Mouse (Mus musculus): ENCODE results near the gene Ccdc85b. TPM values are rescaled to one million over a fixed set of nuclear protein-coding genes. Genes with fewer than 3 reads are reported as not detected.

Ccdc85b gene
- polyA plus RNA-seq, 1 experiment from 2014 or later, result 11.7 TPM

- ATAC-seq (replicated peaks), result peak; percentile 75
- H3K4me2 ChIP-seq, result peak overlapping the region; percentile 83
- H3K9me3 ChIP-seq, result no peaks in the 10 kb centered on the region
- peak overlapping the region; percentile 39 for H3K9ac ChIP-seq
- H3K36me3 ChIP-seq (replicated peaks), result peaks cover 15% of the 10 kb centered on the region
- H3K27me3 ChIP-seq (replicated peaks), result no peaks in the 10 kb centered on the region
- H3K4me1 ChIP-seq, result peaks cover 52% of the 10 kb centered on the region
- H3K27ac ChIP-seq, result peak overlapping the region; percentile 96
- WGBS, result under 1% methylated on average over 26 of the region's 26 CpGs
- peak overlapping the region; percentile 62 for H3K4me3 ChIP-seq
Observed at GRCm38 (mm10) chr19:5488878-5489571, 31.3 kb upstream of the Ccdc85b start.

DNA sequence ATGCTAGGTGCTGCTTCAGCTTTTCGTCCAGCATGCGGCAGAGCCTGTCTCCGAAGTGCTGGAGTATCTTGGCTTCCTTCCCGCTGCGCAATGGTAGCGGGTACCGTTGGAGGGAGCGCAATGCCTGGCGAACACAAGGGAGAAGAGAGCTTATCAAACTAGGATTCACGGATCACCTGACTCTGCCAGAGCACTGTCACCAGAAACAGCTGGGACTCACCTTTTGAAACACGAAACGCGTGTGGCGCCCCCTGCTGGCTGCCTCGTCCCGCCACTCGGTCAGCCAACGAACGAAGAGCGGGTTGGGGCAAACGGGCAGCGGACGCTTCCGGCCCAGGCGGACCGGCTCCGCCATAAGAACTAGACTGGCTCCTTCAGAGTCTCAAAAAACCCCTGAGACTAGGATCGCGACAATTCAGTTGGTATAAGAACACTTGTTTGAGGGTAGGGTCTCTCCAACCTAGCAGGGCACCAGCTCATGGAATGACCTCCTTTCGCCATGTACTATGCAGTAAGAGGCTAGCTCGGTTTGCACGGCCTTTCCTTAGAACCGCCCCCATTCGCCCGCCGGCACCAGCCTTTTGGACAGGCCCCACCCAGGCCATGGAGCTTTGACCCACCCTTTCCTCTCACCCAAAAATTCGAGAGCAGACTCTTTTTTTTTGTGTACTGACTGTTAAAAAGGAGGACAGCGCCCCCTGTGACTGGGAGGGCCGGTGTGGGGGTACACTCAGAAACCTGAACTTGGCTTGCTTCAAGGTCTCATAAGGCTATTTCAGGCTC is 30.3 kb upstream of the Ccdc85b start, which contains the start of gene Mus81:
Gene Mus81 (minus strand): TSS at position 635 of the 783 bp plus-strand sequence.
- Histone ChIP-seq H3K9me3 (no peaks in the 10 kb centered on the region), H3K4me3 (peak within 1 kb of the TSS; percentile 62), H3K4me2 (peak within 1 kb of the TSS; percentile 83), H3K4me1 (peaks cover 49% of the 10 kb centered on the region), H3K9ac (peak within 1 kb of the TSS; percentile 66), H3K36me3 (replicated peaks) (peaks cover 10% of the 10 kb centered on the region), H3K27me3 (replicated peaks) (no peaks in the 10 kb centered on the region), H3K27ac (peak within 1 kb of the TSS; percentile 96)
- ATAC-seq (replicated peaks), result peak; percentile 58
- under 1% methylated on average over 39 of the region's 39 CpGs for whole genome bisulfite sequencing

- Histone ChIP-seq H3K4me3 (0 out of 2 replicates have a peak overlapping the region, but pooled peaks have one; percentile 62), H3K4me1 (peaks cover 37% of the 10 kb centered on the region)
- 87% methylated on average over 4 of the region's 4 CpGs for whole genome bisulfite sequencing
Observed at GRCm38 (mm10) chr19:5486771-5487170, 29.1 kb upstream of the Ccdc85b start.

DNA sequence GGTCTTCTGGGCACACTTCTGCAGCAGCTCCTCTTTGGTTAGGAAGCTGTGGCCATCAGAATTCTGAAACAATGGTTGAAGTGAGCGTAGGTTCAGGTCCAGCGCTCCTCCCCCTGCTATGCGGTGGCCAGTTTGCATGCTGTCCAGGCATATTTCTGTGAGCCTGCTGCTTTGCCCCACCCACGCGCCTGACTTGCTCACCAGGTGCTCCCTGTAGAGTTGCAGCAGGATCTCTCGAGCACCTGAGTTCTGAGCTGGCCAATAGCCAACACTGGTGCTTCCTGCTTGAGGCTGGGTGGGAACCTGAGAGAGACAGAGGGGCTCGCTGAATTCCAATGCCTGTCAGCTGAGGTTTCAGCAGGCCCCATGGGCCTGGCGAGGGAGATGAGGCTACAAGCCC is 28.6 kb upstream of the Ccdc85b start:
- H3K4me1 ChIP-seq, result peaks cover 32% of the 10 kb centered on the region
- H3K9ac ChIP-seq, result no peak overlapping the region
- H3K4me2 ChIP-seq, result no peak overlapping the region
- H3K27me3 ChIP-seq (replicated peaks), result no peaks in the 10 kb centered on the region
- 94% methylated on average over 8 of the region's 8 CpGs for whole genome bisulfite sequencing
- ATAC-seq (replicated peaks), result no peak
- H3K27ac ChIP-seq, result no peak overlapping the region
- no peak overlapping the region for H3K4me3 ChIP-seq
- H3K36me3 ChIP-seq (replicated peaks), result peaks cover 13% of the 10 kb centered on the region; the same call in 1 of the 2 replicates
- H3K9me3 ChIP-seq, result no peaks in the 10 kb centered on the region

More at GRCm38 (mm10) chr19:5486771-5487170, 29.1 kb upstream of the Ccdc85b start:
- Histone ChIP-seq H3K36me3 (replicated peaks) (peaks cover 13% of the 10 kb centered on the region; the same call in 1 of the 2 replicates), H3K27ac (peak overlapping the region; percentile 96; the same call in 1 of the 2 replicates), H3K4me2 (peak overlapping the region; percentile 83), H3K27me3 (replicated peaks) (no peaks in the 10 kb centered on the region), H3K9ac (no peak overlapping the region), H3K9me3 (no peaks in the 10 kb centered on the region)
- ATAC-seq (replicated peaks), result no peak

GRCm38 (mm10) chr19:5485821-5486220 is 28.1 kb upstream of the Ccdc85b start:
- Histone ChIP-seq H3K9me3 (no peaks in the 10 kb centered on the region), H3K4me3 (no peak overlapping the region), H3K27ac (no peak overlapping the region), H3K4me1 (peaks cover 32% of the 10 kb centered on the region), H3K9ac (no peak overlapping the region), H3K36me3 (replicated peaks) (peaks cover 13% of the 10 kb centered on the region; the same call in 1 of the 2 replicates), H3K4me2 (no peak overlapping the region), H3K27me3 (replicated peaks) (no peaks in the 10 kb centered on the region)
- 98% methylated on average over 7 of the region's 7 CpGs for WGBS
- no peak for ATAC-seq (replicated peaks)

DNA sequence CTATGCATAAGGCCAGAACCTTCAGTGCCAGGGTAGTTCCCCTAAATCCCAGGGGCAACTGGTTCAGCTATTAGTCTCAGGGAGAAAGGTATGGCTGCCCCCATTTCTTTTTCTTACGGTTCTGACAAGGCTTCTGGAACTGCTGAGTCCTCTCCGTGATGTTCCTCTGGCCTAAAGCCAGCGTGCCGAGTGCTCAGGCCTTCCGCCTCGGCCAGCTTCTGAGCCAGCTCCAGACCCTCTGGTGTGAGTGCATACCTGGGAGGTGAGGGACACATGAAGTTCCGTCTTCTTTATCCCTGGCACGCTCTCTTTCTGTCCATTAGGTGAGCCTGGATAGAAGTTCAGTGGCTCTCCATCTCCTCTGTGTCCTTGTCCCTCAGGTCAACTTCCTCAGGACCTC is 27.7 kb upstream of the Ccdc85b start:
- 92% methylated on average over 8 of the region's 8 CpGs for WGBS
- Histone ChIP-seq H3K4me1 (peaks cover 32% of the 10 kb centered on the region), H3K4me3 (no peak overlapping the region), H3K27me3 (replicated peaks) (no peaks in the 10 kb centered on the region), H3K4me2 (no peak overlapping the region), H3K27ac (no peak overlapping the region), H3K9me3 (no peaks in the 10 kb centered on the region), H3K36me3 (replicated peaks) (peaks cover 13% of the 10 kb centered on the region; the same call in 1 of the 2 replicates), H3K9ac (no peak overlapping the region)
- ATAC-seq (replicated peaks), result no peak

GRCm38 (mm10) chr19:5484496-5484895 is 26.8 kb upstream of the Ccdc85b start:
- Histone ChIP-seq H3K27ac (no peak overlapping the region), H3K9me3 (no peaks in the 10 kb centered on the region), H3K4me3 (no peak overlapping the region), H3K27me3 (replicated peaks) (no peaks in the 10 kb centered on the region), H3K9ac (no peak overlapping the region), H3K4me1 (peaks cover 26% of the 10 kb centered on the region), H3K36me3 (replicated peaks) (peaks cover 13% of the 10 kb centered on the region; the same call in 1 of the 2 replicates), H3K4me2 (no peak overlapping the region)
- WGBS, result 90% methylated on average over 5 of the region's 5 CpGs
- ATAC-seq (replicated peaks), result no peak

DNA sequence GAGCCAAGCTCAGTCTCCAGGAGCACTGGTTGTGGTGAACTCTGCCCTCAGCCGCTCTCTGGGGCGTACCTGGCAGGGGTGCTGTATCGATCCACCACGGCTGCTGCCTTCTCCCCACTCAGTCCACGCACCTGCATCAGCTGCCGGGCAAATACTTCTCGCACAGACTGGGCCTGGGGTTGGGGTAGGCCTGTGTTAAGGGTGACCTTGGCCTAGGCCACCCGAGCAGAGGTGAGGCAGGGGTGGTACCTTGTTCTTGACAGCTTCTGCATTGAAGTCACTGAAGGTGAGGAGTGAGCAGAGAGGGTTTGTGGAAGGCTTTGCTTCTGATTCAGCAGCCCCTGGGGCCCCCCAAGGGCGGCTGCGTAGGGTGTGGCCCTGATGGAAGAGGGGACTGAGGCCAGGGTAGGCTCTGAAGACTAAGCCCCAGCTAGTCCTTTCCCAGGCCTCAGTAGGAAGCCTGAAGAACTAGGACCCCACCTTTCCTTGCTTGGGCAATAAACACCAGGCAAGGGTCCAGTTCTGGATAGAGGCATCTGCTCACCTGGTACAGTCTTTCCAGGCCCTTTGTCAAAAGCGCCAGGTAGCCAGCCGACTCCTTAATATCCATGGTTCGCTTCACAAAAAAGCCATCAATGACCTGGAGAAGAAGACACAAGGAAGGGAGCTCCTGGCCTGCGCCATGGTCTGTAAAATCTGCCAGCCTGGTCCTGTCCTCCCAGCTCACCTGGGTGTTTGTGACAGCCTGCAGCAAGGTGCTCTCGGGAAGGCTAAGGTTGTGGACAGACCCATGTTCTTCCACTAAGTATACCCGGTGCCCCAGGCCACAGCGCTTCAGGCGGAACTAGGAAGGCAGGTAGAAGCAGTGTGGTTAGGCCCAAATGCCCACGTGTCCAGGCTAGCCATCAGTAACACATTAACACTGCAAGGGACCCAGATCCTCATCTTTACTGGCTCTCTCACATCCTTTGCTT is 26.0 kb upstream of the Ccdc85b start:
- Histone ChIP-seq H3K4me2 (no peak overlapping the region), H3K9me3 (no peaks in the 10 kb centered on the region), H3K27me3 (replicated peaks) (no peaks in the 10 kb centered on the region), H3K9ac (no peak overlapping the region), H3K27ac (no peak overlapping the region), H3K4me3 (no peak overlapping the region), H3K4me1 (peaks cover 19% of the 10 kb centered on the region), H3K36me3 (replicated peaks) (peaks cover 13% of the 10 kb centered on the region; the same call in 1 of the 2 replicates)
- 91% methylated on average over 19 of the region's 19 CpGs for WGBS
- no peak for ATAC-seq (replicated peaks)

DNA sequence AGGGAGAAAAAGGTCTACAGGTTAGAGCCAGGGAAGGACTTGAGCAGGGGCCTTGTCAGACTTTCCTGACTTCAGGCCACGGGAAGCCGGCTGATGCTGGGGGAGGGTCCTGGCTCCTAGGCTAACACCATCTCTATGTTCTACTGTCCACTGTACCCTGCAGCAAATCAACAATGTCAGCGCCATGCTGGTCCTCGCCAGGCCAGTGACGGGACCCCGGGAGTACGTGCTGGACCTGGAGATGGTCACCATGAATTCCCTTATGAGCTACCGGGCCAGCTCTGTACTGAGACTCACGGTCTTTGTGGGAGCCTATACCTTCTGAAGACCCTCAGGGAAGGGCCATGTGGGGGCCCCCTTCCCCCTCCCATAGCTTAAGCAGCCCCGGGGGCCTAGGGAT is 23.7 kb upstream of the Ccdc85b start:
- no peak for ATAC-seq (replicated peaks)
- no peak overlapping the region for H3K4me3 ChIP-seq
- H3K27ac ChIP-seq, result no peak overlapping the region
- peaks cover 2% of the 10 kb centered on the region for H3K4me1 ChIP-seq
- H3K36me3 ChIP-seq (replicated peaks), result peaks cover 13% of the 10 kb centered on the region; the same call in 1 of the 2 replicates
- no peak overlapping the region for H3K9ac ChIP-seq
- no peaks in the 10 kb centered on the region for H3K9me3 ChIP-seq
- H3K4me2 ChIP-seq, result no peak overlapping the region
- H3K27me3 ChIP-seq (replicated peaks), result no peaks in the 10 kb centered on the region
- WGBS, result 94% methylated on average over 10 of the region's 10 CpGs

- H3K4me2 ChIP-seq, result no peak overlapping the region
- peaks cover 13% of the 10 kb centered on the region; the same call in 1 of the 2 replicates for H3K36me3 ChIP-seq (replicated peaks)
- no peak for ATAC-seq (replicated peaks)
- no peak overlapping the region for H3K4me3 ChIP-seq
- H3K4me1 ChIP-seq, result peaks cover 9% of the 10 kb centered on the region
- H3K9ac ChIP-seq, result no peak overlapping the region
- WGBS, result 91% methylated on average over 10 of the region's 10 CpGs
- H3K27ac ChIP-seq, result no peak overlapping the region
- no peaks in the 10 kb centered on the region for H3K9me3 ChIP-seq
- H3K27me3 ChIP-seq (replicated peaks), result no peaks in the 10 kb centered on the region
Observed at GRCm38 (mm10) chr19:5480016-5480415, 22.3 kb upstream of the Ccdc85b start.

- WGBS, result 90% methylated on average over 18 of the region's 18 CpGs
- Histone ChIP-seq H3K4me1 (peaks cover 23% of the 10 kb centered on the region), H3K9ac (no peak overlapping the region), H3K9me3 (no peaks in the 10 kb centered on the region), H3K4me2 (no peak overlapping the region), H3K27ac (no peak overlapping the region), H3K27me3 (replicated peaks) (no peaks in the 10 kb centered on the region), H3K36me3 (replicated peaks) (peaks cover 6% of the 10 kb centered on the region; the same call in 1 of the 2 replicates), H3K4me3 (no peak overlapping the region)
- ATAC-seq (replicated peaks), result no peak
Observed at GRCm38 (mm10) chr19:5477668-5478300, 20.1 kb upstream of the Ccdc85b start.
